Mouse (Mus musculus): Measurements from ENCODE around the gene Sox13. TPM values are rescaled to one million over a fixed set of nuclear protein-coding genes. Genes with fewer than 3 reads are reported as not detected.
A peak's percentile ranks its signal among the peaks of the same experiment; 100 is the strongest.

Sox13 gene
- 12.3 and 12.6 TPM in 2 replicates for polyA plus RNA-seq (2015; fragmentation: Nextera tagmentation; extraction: Ambion mirVana)

GRCm38 (mm10) chr1:133423543-133424480, at the start of gene Sox13:
TSS of gene Sox13 (minus strand) at chr1:133424377.
- H3K4me2 ChIP-seq (replicated peaks; ENCODE audit: low read depth): peak within 1 kb of the TSS; percentile 79
- H3K27me3 ChIP-seq (replicated peaks; ENCODE audit: control insufficient read depth, insufficient read depth, low read length): no peaks in the 10 kb centered on the region
- TF ChIP-seq CTCF (IDR thresholded peaks at IDR 0.05; ENCODE audit: low read depth): no peak
- no peaks in the 10 kb centered on the region for H3K9me3 ChIP-seq (ENCODE audit: control insufficient read depth)
- H3K4me3 ChIP-seq (ENCODE audit: low read depth, low read length): peak within 1 kb of the TSS; percentile 84
- ATAC-seq: peak; percentile 65
- no peaks in the 10 kb centered on the region for H3K36me3 ChIP-seq (ENCODE audit: control insufficient read depth, insufficient read depth)
- H3K4me1 ChIP-seq (replicated peaks; ENCODE audit: control insufficient read depth, insufficient read depth, low read length): peaks cover 11% of the 10 kb centered on the region
- H3K27ac ChIP-seq (ENCODE audit: low read depth, low read length): peak within 1 kb of the TSS; percentile 96
- under 1% methylated on average over 113 of the region's 128 CpGs for WGBS
- H3K9ac ChIP-seq (ENCODE audit: low read depth, low read length): peak within 1 kb of the TSS; percentile 90

- Histone ChIP-seq H3K36me3 (ENCODE audit: control insufficient read depth, insufficient read depth) (no peaks in the 10 kb centered on the region), H3K9ac (ENCODE audit: low read depth, low read length) (no peak overlapping the region; the same call in 1 of the 2 replicates), H3K27ac (ENCODE audit: low read depth, low read length) (no peak overlapping the region; the same call in 1 of the 2 replicates), H3K9me3 (ENCODE audit: control insufficient read depth) (no peaks in the 10 kb centered on the region), H3K4me2 (replicated peaks; ENCODE audit: low read depth) (no peak overlapping the region), H3K4me1 (replicated peaks; ENCODE audit: control insufficient read depth, insufficient read depth, low read length) (no peaks in the 10 kb centered on the region; the same call in 1 of the 2 replicates), H3K4me3 (ENCODE audit: low read depth, low read length) (no peak overlapping the region), H3K27me3 (replicated peaks; ENCODE audit: control insufficient read depth, insufficient read depth, low read length) (no peaks in the 10 kb centered on the region)
- ATAC-seq: no peak
- TF ChIP-seq CTCF (IDR thresholded peaks at IDR 0.05; ENCODE audit: low read depth): no peak
- WGBS: 32% methylated on average over 2 of the region's 2 CpGs
Measured at GRCm38 (mm10) chr1:133471556-133471955, 47.4 kb upstream of the Sox13 start.

- H3K27ac ChIP-seq (ENCODE audit: low read depth, low read length): no peak overlapping the region
- H3K27me3 ChIP-seq (replicated peaks; ENCODE audit: control insufficient read depth, insufficient read depth, low read length): no peaks in the 10 kb centered on the region
- no peak for ATAC-seq
- no peak overlapping the region for H3K4me3 ChIP-seq (ENCODE audit: low read depth, low read length)
- H3K4me1 ChIP-seq (replicated peaks; ENCODE audit: control insufficient read depth, insufficient read depth, low read length): no peaks in the 10 kb centered on the region; the same call in 1 of the 2 replicates
- H3K4me2 ChIP-seq (replicated peaks; ENCODE audit: low read depth): no peak overlapping the region
- H3K9me3 ChIP-seq (ENCODE audit: control insufficient read depth): no peaks in the 10 kb centered on the region
- H3K36me3 ChIP-seq (ENCODE audit: control insufficient read depth, insufficient read depth): no peaks in the 10 kb centered on the region
- no peak overlapping the region for H3K9ac ChIP-seq (ENCODE audit: low read depth, low read length)
- TF ChIP-seq CTCF (IDR thresholded peaks at IDR 0.05; ENCODE audit: low read depth): no peak
- 54% methylated on average over 7 of the region's 7 CpGs for WGBS
Measured at GRCm38 (mm10) chr1:133471086-133471485, 46.9 kb upstream of the Sox13 start.

GRCm38 (mm10) chr1:133470242-133471025, 46.3 kb upstream of the Sox13 start:
- no peaks in the 10 kb centered on the region for H3K27me3 ChIP-seq (replicated peaks; ENCODE audit: control insufficient read depth, insufficient read depth, low read length)
- 61% methylated on average over 10 of the region's 10 CpGs for WGBS
- H3K4me1 ChIP-seq (replicated peaks; ENCODE audit: control insufficient read depth, insufficient read depth, low read length): no peaks in the 10 kb centered on the region; the same call in 1 of the 2 replicates
- no peak overlapping the region for H3K4me2 ChIP-seq (replicated peaks; ENCODE audit: low read depth)
- H3K4me3 ChIP-seq (ENCODE audit: low read depth, low read length): no peak overlapping the region
- no peak for TF ChIP-seq CTCF (IDR thresholded peaks at IDR 0.05; ENCODE audit: low read depth)
- ATAC-seq: no peak
- H3K36me3 ChIP-seq (ENCODE audit: control insufficient read depth, insufficient read depth): no peaks in the 10 kb centered on the region
- H3K9ac ChIP-seq (ENCODE audit: low read depth, low read length): no peak overlapping the region
- no peaks in the 10 kb centered on the region for H3K9me3 ChIP-seq (ENCODE audit: control insufficient read depth)
- 0 out of 2 replicates have a peak overlapping the region, but pooled peaks have one; percentile 23 for H3K27ac ChIP-seq (ENCODE audit: low read depth, low read length)

- no peak for TF ChIP-seq CTCF (IDR thresholded peaks at IDR 0.05; ENCODE audit: low read depth)
- Histone ChIP-seq H3K4me2 (replicated peaks; ENCODE audit: low read depth) (no peak overlapping the region), H3K36me3 (ENCODE audit: control insufficient read depth, insufficient read depth) (no peaks in the 10 kb centered on the region), H3K4me1 (replicated peaks; ENCODE audit: control insufficient read depth, insufficient read depth, low read length) (no peaks in the 10 kb centered on the region; the same call in 1 of the 2 replicates), H3K4me3 (ENCODE audit: low read depth, low read length) (no peak overlapping the region), H3K27me3 (replicated peaks; ENCODE audit: control insufficient read depth, insufficient read depth, low read length) (no peaks in the 10 kb centered on the region), H3K9me3 (ENCODE audit: control insufficient read depth) (no peaks in the 10 kb centered on the region), H3K27ac (ENCODE audit: low read depth, low read length) (no peak overlapping the region), H3K9ac (ENCODE audit: low read depth, low read length) (no peak overlapping the region)
- WGBS: 61% methylated on average over 4 of the region's 4 CpGs
- ATAC-seq: no peak
Measured at GRCm38 (mm10) chr1:133469213-133469612, 45.0 kb upstream of the Sox13 start.

- no peaks in the 10 kb centered on the region for H3K36me3 ChIP-seq (ENCODE audit: control insufficient read depth, insufficient read depth)
- TF ChIP-seq CTCF (IDR thresholded peaks at IDR 0.05; ENCODE audit: low read depth): no peak
- H3K4me3 ChIP-seq (ENCODE audit: low read depth, low read length): no peak overlapping the region
- H3K27me3 ChIP-seq (replicated peaks; ENCODE audit: control insufficient read depth, insufficient read depth, low read length): no peaks in the 10 kb centered on the region
- no peak overlapping the region for H3K4me2 ChIP-seq (replicated peaks; ENCODE audit: low read depth)
- no peak overlapping the region for H3K9ac ChIP-seq (ENCODE audit: low read depth, low read length)
- H3K4me1 ChIP-seq (replicated peaks; ENCODE audit: control insufficient read depth, insufficient read depth, low read length): no peaks in the 10 kb centered on the region; the same call in 1 of the 2 replicates
- ATAC-seq: no peak
- H3K9me3 ChIP-seq (ENCODE audit: control insufficient read depth): no peaks in the 10 kb centered on the region
- WGBS: 47% methylated on average over 6 of the region's 6 CpGs
- H3K27ac ChIP-seq (ENCODE audit: low read depth, low read length): no peak overlapping the region
Measured at GRCm38 (mm10) chr1:133468751-133469150, 44.6 kb upstream of the Sox13 start.

Measured in intestine, postnatal 0 days (tissue).